Mouse (Mus musculus) heart, postnatal 0 days (tissue): ENCODE measurements around the gene Smarcc1.

Experiments
- CTCF ChIP-seq: IDR thresholded peaks from 2 replicates; pipeline ENCODE4 v1.5.1; 2016; ENCODE audit warnings: antibody characterized with exemption, control low read depth, low read depth
- EP300 ChIP-seq: IDR thresholded peaks from 2 replicates; pipeline ENCODE4 v1.6.1; 2016; ENCODE audit warnings: antibody characterized with exemption, low read depth

DNA sequence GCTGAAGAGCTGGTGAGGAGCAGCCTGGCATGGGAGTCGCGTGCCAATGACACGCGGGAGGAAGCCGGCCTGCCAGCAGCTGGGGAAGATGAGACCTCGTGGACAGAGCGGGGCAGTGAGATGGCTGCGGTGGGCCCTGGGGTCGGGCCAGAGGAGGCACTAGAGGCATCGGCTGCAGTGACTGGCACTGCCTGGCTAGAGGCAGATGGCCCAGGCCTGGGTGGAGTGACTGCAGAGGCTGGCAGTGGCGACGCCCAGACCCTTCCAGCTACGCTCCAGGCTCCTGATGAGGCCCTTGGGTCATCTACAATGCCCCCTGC is 128.8 kb downstream of the Smarcc1 start:
- TF ChIP-seq CTCF = no peak
- TF ChIP-seq EP300 = no peak
